Mouse (Mus musculus) forebrain, embryonic 14.5 days (tissue): Measurements from ENCODE around the gene Vwde. TPM values are rescaled to one million over a fixed set of nuclear protein-coding genes. Genes with fewer than 3 reads are reported as not detected.
A peak's percentile ranks its signal among the peaks of the same experiment; 100 is the strongest.

ENCODE experiments used
- ATAC-seq: fragments of 200-750 bp; cut with Nextera tagmentation; 2 replicates; pipeline ENCODE4 v1.8.0; 2017; ENCODE audit warnings: mild to moderate bottlenecking, moderate library complexity
- DNase-seq: peaks from one replicate; pipeline ENCODE4 v3.0.0-alpha.2; 2015; ENCODE audit warnings: low spot score
- H3K27ac ChIP-seq: fragments of 300-500 bp; sonication (generic); 2 replicates; pipeline ENCODE4 v1.5.1; 2014; ENCODE audit warnings: low read depth, mild to moderate bottlenecking, control low read depth, low read length, moderate library complexity
- H3K27me3 ChIP-seq: fragments of 300-500 bp; sonication (generic); replicated peaks from 2 replicates; pipeline ENCODE4 v1.6.1; 2014; ENCODE audit warnings: low read length, control low read depth, mixed read lengths; ENCODE audit not compliant: control insufficient read depth, insufficient read depth
- H3K36me3 ChIP-seq: fragments of 300-500 bp; sonication (generic); 2 replicates; pipeline ENCODE4 v1.6.1; 2014; ENCODE audit warnings: low read length, control low read depth; ENCODE audit not compliant: control insufficient read depth, insufficient read depth
- H3K4me1 ChIP-seq: fragments of 300-500 bp; sonication (generic); 2 replicates; pipeline ENCODE4 v1.6.1; 2014; ENCODE audit warnings: antibody characterized with exemption, low read length, control low read depth; ENCODE audit not compliant: control insufficient read depth, insufficient read depth
- H3K4me2 ChIP-seq: fragments of 300-500 bp; sonication (generic); 2 replicates; pipeline ENCODE4 v1.6.1; 2014; ENCODE audit warnings: mild to moderate bottlenecking, control low read depth, low read length
- H3K4me3 ChIP-seq: fragments of 300-500 bp; sonication (generic); 2 replicates; pipeline ENCODE4 v1.5.1; 2014; ENCODE audit warnings: low read depth, low read length, control low read depth
- H3K9ac ChIP-seq: fragments of 300-500 bp; sonication (generic); 2 replicates; pipeline ENCODE4 v1.6.1; 2014; ENCODE audit warnings: mild to moderate bottlenecking, low read length, control low read depth, moderate library complexity
- H3K9me3 ChIP-seq: fragments of 300-500 bp; sonication (generic); replicated peaks from 2 replicates; pipeline ENCODE4 v1.6.1; 2016; ENCODE audit warnings: low read length, control low read depth, mixed read lengths; ENCODE audit not compliant: control insufficient read depth
- whole genome bisulfite sequencing: fragments of 180-500 bp; shearing (Covaris S2); extraction: QIAGEN DNeasy Blood & Tissue Kit; methylation state at CpG from one replicate; pipeline ENCODE4 v1.1.7; 2014; 5-methylcytosine and 5-hydroxymethylcytosine counted together
- polyA plus RNA-seq: library from polyadenylated mRNA; unstranded; fragments of >200 nt; fragmentation: Nextera tagmentation; extraction: Ambion mirVana; gene quantifications from 2 replicates; pipeline ENCODE4 v1.2.1, GENCODE M21; 2014

The Vwde gene
- polyA plus RNA-seq, 1 experiment from 2014 or later: not detected

DNA sequence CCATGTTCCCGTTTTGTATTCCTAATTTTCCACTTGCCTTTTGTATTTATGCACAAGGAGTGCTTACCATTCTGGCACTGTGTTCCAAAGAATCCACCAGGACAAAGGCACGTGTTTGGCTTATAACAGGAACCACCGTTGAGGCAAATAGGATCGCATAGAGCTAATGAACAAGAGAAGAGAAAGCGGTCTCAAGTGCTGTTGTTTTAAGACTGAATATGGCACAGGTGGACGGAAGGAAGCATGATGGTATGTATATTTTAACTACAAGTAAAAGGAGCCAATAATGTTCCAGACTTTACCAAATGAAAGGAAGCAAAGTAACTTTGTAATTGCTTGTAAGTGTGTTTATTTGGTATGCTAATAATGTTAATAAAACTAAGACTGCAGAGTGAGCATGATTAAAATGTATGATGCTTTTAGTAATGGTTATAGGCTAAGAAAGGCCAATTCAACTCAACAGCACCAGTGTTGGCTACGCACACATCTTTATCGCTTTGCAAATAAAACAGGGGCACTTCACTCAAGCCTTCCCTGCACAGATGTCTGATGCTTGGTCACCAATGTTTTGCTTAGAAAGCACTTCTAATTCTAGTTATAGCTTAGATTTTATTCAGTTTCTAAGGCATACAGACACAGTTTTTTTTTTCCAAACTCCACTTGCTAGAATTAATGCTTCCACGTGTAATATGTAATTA is 58.4 kb downstream of the Vwde start:
- WGBS: 50% methylated on average over 9 of the region's 9 CpGs
- DNase-seq: peak; percentile 20
- no peaks in the 10 kb centered on the region for H3K36me3 ChIP-seq
- no peaks in the 10 kb centered on the region for H3K4me1 ChIP-seq
- H3K4me3 ChIP-seq: no peak overlapping the region
- no peak overlapping the region for H3K27ac ChIP-seq
- no peak for ATAC-seq
- no peak overlapping the region for H3K9ac ChIP-seq
- no peak overlapping the region for H3K4me2 ChIP-seq
- H3K27me3 ChIP-seq: no peaks in the 10 kb centered on the region
- H3K9me3 ChIP-seq: no peaks in the 10 kb centered on the region

DNA sequence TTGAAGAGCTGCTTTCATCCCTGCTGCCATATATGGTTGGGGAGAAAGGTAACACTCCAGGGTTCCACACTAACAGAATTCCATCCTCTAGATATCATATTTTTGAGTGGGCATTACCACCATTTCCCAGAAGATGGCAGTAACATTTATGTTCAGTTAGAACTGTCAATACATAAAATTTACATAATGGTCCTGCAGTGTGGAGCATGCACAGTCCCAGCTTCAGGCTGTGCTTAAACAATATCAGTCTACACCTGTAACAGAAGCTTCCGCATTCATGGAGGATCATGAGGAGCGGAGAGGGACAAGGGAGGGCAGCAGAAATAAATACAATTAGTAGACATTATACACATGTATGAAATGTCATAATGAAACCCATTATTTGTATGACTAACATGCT is 65.3 kb downstream of the Vwde start:
- Histone ChIP-seq H3K4me2 (no peak overlapping the region), H3K4me1 (no peaks in the 10 kb centered on the region), H3K4me3 (no peak overlapping the region), H3K27me3 (no peaks in the 10 kb centered on the region), H3K9me3 (no peaks in the 10 kb centered on the region), H3K36me3 (no peaks in the 10 kb centered on the region), H3K9ac (no peak overlapping the region), H3K27ac (no peak overlapping the region)
- WGBS: 95% methylated on average over 2 of the region's 2 CpGs
- ATAC-seq: peak; percentile 61; the same call in 1 of the 2 replicates
- peak; percentile 62 for DNase-seq

GRCm38 (mm10) chr6:13153888-13154697 is 70.7 kb downstream of the Vwde start:
- Histone ChIP-seq H3K4me3 (no peak overlapping the region), H3K9me3 (no peaks in the 10 kb centered on the region), H3K4me1 (no peaks in the 10 kb centered on the region), H3K27me3 (no peaks in the 10 kb centered on the region), H3K27ac (no peak overlapping the region), H3K4me2 (no peak overlapping the region), H3K9ac (no peak overlapping the region), H3K36me3 (no peaks in the 10 kb centered on the region)
- DNase-seq: no peak
- 0 out of 2 replicates have a peak, but pooled peaks have one; percentile 29 for ATAC-seq
- WGBS: 92% methylated on average over 9 of the region's 9 CpGs

DNA sequence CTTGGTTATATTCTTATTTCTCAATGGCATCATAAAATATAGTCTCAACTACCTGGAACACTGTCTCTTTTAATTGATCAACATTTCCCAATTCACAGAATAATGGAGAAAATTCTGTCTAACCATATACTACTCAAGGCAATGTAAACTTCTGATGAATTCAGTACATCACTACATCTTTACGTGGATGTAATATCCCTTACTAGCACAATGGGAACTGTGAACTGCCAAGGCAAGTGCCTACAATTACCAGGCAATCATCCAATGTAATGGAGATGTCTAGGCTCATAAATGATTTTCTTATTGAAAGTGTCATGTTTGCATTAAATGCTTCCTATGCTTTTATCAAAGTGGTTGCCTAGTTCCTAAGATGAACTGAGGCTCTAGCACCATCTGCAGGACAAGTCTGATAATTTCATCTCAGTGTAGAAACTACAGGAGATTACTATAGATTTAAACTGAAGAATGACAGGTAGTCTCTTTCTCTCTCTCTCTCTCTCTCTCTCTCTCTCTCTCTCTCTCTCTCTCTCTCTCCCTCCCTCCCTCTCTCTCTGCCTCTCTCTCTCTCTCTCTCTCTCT is 72.6 kb downstream of the Vwde start:
- no peaks in the 10 kb centered on the region for H3K4me1 ChIP-seq
- H3K4me2 ChIP-seq: no peak overlapping the region
- no peak overlapping the region for H3K27ac ChIP-seq
- H3K4me3 ChIP-seq: no peak overlapping the region
- H3K9me3 ChIP-seq: no peaks in the 10 kb centered on the region
- no peak overlapping the region for H3K9ac ChIP-seq
- no peaks in the 10 kb centered on the region for H3K27me3 ChIP-seq
- 81% methylated on average over 1 of the region's 1 CpGs for WGBS
- H3K36me3 ChIP-seq: no peaks in the 10 kb centered on the region
- DNase-seq (peak; percentile 87), ATAC-seq (peak; percentile 80)

DNA sequence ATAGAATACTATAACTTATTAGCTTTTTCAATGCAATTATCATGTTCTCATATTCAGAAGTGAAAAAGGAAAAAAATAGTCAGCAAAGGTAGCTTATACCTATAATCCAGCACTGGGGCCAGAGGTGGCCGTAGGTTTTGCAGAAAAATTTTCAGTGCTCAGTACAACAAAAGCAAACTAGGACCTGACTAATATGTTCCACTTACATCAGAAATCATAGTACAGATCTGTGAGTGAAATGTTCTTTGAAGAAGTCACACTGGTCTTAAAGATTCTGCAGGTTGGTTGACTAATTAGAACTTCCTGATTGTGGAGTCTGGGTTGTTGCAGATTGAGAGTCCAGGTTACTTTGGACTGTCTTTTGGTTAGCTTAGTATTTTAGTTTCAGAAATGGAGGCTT is 87.5 kb downstream of the Vwde start:
- Histone ChIP-seq H3K36me3 (no peaks in the 10 kb centered on the region), H3K9ac (no peak overlapping the region), H3K27ac (no peak overlapping the region), H3K4me1 (no peaks in the 10 kb centered on the region), H3K4me2 (no peak overlapping the region), H3K27me3 (no peaks in the 10 kb centered on the region), H3K9me3 (no peaks in the 10 kb centered on the region), H3K4me3 (no peak overlapping the region)
- DNase-seq: no peak
- ATAC-seq: no peak
- 88% methylated on average over 1 of the region's 1 CpGs for whole genome bisulfite sequencing

DNA sequence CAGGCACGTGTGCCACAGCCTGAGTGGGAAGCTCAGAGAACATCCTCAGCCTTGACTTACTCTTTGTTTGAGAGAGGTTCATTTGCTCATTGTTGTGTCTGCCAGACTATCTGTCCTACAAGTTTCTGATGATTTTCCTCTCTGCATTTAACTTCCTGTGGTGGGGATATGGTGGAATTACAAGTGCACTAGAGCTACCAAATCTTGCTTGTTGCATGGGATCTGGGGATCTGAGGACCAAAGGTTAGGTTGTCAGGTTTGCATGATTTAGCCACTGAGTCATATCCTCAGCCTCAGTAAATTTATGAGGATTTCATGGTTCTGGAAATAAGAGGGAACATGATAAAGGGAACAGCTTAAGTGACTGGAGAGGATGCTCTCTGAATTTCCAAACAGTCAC is 116.1 kb downstream of the Vwde start:
- DNase-seq (no peak), ATAC-seq (no peak)
- H3K27ac ChIP-seq: no peak overlapping the region
- no peak overlapping the region for H3K4me3 ChIP-seq
- 76% methylated on average over 1 of the region's 1 CpGs for WGBS
- no peaks in the 10 kb centered on the region for H3K9me3 ChIP-seq
- H3K36me3 ChIP-seq: no peaks in the 10 kb centered on the region
- H3K4me1 ChIP-seq: no peaks in the 10 kb centered on the region
- H3K9ac ChIP-seq: no peak overlapping the region
- no peak overlapping the region for H3K4me2 ChIP-seq
- H3K27me3 ChIP-seq: no peaks in the 10 kb centered on the region

Other genes starting within 250 kb of the Vwde start
- gene Tmem106b, start 155.2 kb downstream of the Vwde start, polyA plus RNA-seq: 36.8 and 41.3 TPM in 2 replicates